Mouse (Mus musculus) megakaryocyte progenitor cell, adult 5-6 weeks (primary cell): ENCODE measurements at regions not wholly inside any gene's neighbourhood (a gene's known extent, or its start where the extent isn't known, plus 50 kb on each side); places are given as distances from the start of the nearest gene placed in this dataset.
A peak's percentile ranks its signal among the peaks of the same experiment; 100 is the strongest.

Experiments
- ATAC-seq: replicated peaks from 2 replicates; pipeline ENCODE4 v1.8.0; 2016; ENCODE audit warnings: mild to moderate bottlenecking, moderate TSS enrichment, inconsistent platforms; ENCODE audit not compliant: poor library complexity

DNA sequence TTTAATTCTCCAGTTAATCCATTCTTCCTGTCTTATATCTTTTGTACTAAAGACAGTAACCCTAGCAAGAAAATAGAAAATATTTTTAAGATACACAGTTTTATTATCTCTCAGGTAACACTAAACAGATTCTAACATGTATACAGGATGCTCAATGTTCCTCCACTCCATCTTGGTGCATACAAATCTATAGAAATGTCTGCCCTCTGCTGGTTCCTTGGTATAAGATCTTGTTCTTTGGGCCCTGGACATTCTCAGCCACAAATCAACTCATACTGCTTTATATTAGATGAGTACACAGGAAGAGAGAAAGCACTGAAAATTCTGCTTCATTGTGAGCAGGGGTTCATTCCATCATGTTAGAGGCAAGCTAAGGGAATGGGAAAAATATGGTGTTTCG lies 260.6 kb downstream of the Lipi start:
- ATAC-seq: peak; percentile 92

DNA sequence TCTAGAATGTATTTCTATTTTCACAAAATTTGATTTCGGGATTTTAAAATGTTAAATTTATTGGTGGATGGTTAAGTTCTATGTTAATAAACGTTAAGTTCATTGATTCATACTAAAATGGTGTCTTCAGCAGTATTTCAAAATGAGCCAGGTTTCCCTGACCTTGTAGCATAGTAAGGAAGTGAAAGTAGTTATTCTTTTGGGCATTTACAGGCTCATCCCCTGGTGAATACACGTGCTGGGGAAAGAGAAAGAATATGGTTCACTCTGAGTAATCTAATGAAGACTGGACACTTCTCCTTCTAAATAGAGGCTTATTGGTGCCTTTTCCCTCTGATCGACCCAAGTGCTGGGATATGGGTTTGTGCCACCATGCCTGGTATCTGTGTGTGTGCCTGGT lies 281.1 kb downstream of the Lipi start:
- peak; percentile 74 for ATAC-seq

DNA sequence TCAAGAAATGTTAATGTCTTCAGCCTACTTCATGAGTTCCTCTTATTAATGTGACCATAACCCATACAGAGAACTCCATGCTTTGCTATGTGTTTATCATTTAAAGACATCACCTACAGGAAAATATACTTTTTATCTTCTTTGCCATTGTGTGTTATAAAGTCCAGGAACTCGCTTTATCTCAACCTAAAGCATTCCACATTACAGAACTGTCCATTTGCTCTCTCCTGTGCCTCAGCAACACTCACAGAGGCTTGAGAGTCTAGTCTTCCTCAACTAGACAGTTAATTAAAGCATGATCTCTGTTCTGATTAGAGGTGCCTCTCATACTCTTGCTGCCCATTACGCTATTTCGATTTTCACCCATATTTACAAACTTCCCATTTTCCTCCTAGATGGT lies 288.4 kb downstream of the Lipi start:
- ATAC-seq: no peak

DNA sequence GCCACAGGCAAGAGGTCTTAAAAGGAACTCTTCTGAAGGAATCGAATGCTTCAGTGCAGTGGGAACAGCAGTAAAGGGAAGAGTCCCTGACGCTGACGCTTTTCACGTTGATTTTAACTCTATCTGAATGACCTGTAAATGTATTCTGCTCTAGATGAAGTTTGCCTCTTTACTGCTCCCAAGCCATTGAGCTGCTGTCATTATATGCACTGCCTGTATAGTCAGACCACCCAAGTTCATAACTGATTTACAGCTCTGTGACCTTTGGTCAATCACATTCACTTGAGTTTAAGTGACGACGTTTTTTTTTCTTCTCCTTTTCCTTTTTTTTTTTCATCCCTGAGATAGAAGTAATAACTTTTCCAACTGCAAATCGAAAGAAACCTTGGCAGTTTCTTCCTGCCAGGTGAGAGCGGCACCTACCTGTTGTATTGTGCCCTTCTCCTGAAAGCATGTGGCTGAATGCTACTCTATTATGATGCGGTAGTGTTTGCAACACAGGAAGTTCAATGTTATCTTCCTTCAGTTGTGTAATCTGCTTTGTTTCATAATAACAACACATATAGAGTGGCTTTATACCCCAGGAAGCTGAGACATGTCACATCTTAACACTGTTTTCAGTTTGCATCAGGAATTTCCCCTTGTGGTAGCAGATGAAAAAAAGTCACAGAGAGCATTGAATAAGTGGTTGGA lies 293.0 kb downstream of the Lipi start:
- peak; percentile 94 for ATAC-seq

DNA sequence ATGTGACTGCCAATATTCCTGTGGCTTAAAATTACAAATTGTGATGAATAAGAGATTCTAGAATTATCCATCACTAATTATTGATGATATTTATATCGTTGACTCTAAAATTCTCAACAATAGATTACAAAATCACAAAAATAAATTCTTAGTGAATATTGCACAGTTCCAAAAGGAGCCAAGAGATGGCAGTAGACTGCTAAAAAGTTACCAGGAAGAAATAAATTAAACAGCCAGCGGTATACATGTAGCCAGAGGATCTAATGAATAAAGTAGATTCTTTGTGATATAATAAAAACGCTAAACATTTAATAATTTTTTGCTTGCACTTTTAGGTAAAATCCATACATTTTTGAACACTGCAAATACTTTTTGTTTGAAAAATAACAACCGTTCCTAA lies 294.7 kb downstream of the Lipi start:
- ATAC-seq: peak; percentile 73

DNA sequence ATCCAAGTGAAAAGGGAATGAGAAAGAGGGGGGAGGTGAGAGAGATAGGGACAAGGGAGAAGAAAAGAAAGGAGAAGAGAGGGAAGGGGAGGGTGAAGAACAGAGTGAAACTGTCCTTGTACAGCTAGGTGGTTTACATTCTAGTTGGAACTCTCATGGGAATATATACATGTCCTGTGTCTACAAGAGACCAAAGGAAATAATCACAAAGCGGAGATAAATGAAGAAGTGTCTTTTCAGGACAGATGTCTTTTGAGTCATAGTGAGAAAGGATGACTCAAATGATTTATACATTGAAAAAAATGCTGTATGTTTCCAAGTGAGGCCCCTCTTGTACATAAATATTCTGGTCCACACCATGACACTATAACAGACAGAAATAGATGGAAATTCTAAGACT lies 298.7 kb downstream of the Lipi start:
- no peak for ATAC-seq

DNA sequence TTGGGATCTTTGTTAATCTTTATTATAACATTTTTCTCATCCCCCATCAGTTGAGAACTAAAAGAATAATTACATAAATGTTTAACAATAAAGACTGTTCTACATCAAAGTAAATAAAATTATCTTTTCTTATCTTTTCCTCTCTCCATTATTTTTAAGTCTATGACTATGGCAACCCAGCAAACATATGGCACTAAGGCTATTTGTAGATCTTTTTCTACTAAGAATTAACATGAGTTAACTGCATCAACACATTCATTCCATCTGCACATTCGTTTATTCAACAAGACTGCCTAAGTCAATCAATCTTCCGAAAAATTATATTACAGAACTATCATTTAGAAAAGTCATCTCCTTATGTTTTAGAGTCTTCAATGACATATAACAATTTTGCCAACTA lies 300.1 kb downstream of the Lipi start:
- ATAC-seq: no peak

DNA sequence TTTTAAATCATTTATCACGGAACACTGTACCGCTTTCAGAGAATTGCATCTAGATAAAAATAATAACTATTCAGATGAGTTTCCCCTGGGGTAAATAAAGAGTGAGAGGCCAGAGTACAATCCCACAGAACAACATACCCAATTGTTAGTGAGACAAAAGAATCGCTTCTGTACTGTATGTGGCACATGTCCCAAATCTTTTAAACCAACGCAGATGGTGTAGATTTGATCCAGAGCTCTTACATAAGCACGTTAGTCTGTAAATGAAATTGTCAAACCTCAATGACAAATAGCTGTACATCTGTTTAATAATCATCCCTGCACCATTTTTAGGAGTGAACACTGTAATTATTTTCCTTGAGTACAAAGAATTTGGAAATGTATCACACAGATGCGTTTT lies 322.0 kb downstream of the Lipi start:
- no peak for ATAC-seq

DNA sequence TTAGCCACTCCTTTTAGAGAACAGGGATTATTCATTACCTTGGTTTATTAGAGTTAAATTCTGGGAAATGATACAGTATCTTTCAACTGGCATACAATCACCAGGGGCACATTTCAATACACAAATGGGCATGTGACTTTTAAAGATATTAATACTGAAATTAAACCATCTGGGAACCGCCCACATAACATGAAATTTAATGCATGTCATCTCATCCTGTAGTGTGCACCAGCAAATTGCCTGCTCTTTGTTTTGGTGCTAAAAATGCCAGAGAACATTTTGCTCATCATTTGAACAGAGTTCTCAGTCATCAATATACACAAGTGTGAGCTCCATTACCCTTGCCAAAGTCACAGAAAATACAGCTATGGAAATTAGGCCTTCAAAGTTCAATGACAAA lies 330.9 kb downstream of the Lipi start:
- no peak for ATAC-seq

DNA sequence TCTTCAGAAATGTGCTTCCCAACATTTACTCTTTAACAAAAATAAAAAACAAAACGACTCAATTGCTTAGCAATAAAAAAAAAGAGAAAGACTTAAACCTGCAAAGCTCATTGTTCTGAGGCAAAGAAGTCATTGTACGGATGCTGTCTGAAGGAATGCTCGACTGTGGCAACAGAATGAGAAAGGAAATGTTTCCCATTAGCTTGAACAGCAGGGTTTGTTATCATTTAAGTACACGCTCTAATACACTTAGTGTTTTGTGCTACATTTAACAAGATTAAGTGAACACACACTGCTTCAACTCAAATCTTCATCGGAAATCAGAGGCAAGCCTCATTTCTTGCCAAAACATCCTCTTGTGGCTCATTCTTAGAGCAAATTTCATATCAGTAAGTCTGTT lies 336.7 kb downstream of the Lipi start:
- no peak for ATAC-seq

DNA sequence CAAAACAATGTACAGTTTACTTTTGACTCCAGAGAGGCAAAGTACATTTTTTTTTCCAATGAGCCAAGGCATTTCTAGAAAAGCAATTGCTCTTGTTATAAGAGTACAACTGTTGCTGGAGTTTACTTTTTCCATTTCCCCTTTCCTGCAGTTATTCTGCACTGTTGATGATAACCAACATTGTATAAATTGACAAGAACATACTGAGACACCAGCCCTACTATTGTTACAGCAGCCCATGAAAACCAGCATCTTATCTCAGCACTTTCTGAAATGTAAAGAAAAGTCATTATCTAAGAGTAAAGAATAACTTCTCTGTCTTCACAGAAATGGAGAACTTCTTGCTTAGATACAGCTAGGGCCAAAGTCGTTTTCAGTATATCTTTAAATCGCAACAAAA lies 345.5 kb downstream of the Lipi start:
- no peak for ATAC-seq

DNA sequence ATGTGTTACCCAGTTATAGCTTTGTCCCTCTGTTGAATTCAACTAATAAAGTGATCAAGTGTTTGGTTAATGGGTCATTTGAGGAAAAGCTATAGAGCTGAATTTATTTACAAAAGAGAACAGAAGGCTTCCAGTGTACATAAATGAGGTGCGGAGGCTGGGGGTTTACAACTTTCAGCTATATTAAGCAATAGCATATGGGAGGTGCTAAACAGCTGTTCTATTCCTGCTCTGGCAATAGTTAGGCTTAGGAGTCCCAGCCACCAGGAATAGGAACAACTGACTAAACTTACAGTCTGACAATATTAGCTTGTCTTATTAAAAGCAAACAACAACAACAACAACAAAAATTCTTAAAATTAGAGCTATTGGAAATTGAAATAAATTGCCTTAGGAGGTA lies 353.7 kb downstream of the Lipi start:
- no peak for ATAC-seq

DNA sequence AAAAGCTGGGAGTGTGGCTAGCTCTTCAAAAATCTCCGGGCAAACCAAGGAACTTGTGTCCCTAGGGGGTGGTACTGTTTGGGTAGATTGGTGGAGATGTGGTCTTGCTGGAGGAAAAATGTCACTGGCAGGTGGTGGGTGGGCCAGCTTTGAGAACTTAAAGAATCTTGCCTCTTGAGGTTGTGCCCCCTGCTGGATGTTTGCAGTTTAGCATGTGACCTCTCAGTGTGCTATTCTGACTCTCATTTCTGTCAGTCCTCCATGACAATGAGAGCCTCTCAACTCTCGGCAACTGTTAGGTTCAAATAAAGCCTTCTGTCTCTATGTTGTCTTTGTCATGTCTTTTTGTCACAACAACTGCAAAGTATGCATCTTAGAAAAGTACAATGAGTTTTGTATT lies 392.5 kb downstream of the Lipi start:
- ATAC-seq: peak; percentile 75

DNA sequence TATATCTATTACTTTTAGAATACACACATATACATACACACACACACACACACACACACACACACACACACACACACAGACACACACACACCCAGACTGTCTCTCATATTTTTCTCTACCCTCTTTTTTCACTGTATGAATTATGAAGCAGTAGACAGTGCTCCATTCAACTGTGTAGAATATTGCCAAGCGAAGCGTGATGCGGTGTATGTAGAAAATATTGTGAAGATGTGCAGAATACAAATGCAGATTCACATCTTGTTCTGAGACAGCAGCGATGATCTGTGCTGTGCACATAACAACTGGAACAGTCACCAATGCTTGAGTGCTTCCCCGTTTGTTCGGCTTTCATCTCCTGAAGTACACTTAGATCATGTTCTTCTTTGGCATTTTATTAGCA lies 395.5 kb downstream of the Lipi start:
- ATAC-seq: no peak

DNA sequence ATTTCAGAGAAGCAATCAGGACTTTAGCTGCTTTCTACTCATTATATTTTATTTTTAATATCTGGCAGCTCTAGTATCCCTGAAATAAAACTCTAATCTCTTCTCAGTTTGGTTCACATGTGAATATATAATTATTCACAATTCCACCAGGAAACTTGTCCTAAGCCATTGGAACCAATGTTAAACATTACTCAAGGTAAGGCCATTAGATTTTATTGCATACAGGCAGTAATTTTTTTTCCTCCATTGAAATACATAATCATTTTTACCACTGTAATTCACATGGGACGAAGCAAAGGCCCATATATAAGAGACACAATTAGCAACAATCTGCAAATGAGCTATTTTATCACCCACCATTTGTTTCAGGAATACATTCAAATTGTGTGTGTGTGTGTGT lies 419.8 kb downstream of the Lipi start:
- ATAC-seq: no peak

DNA sequence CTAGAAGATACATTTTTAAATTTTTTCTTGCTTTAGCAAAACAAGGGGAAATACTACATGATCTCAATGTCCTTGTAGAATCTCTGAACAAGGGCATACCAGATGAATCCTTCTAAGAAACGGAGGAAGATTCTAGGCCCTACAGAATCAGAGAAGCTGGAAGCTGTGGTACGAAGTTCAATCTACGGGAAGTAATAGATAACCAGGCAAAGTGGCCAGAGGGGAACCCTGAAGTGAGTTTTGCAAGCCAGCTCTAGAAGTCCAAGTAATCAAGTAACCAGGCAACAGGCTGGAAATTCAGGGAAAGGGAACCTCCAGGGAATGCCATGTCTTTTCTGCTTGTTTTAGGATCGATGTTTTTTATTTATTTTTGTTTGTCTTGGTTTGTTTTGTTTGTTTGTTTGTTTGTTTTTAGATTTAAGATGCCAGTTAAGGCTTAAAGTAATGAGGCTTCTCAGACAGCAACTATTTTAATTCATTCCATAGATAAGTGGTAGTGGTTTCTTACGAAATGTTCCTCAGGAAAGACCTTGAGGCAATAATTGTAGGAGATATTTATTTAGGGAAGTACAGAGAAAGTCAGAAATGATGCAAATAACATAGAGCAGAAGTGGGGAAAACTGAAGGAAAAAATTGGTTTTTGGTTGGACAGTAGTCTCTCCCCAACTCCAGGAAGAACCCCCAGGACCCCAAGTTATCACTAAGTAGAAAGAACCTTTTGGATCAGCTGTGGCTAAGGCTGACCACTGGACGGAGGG lies 420.7 kb downstream of the Lipi start:
- peak; percentile 83 for ATAC-seq

DNA sequence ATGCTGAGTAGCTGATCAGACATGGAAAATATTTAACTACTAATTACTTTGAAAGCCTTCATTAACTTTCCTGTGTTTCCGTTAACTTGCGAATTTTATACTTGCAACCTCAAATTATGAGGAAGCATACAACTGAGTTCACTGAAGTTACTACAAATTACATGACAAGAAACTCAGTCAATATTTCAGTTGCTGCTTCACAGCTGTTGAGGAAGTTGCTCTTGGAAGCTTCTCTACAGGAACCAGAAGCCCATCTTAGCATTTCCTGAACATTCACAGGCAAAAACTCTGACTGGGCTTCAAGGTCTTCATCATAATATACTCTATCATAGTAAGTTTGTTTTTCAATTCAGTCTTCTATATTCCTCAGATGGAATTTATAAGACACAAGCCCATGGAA lies 426.1 kb downstream of the Lipi start:
- ATAC-seq: peak; percentile 76

DNA sequence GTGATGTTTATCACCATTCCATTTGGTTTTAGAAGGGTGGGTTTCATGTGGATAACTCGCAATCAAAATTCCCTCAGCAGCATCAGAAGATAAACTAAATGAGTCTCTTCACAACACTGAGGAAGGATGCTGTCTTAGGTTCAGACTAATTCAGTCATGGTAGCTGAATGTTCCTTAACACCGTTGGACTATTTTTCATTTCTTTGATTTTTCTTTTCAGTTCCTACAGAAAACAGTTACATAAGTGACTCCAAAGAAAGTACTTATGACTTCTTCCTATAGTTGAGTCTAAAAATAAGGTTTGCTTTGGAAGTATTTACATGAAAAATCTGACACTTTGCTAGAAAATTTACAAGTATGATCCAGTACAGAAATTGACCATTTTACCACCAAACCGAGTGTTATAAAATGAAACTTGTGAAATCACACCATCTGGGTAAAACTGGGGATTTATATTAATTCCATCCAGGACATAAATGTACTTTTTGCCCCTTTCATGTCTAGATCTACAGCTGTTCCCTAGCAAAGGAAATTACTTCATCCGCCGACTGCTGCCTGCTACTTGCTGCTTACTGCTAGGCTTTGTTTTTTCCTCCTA lies 430.3 kb downstream of the Lipi start:
- no peak for ATAC-seq
